Mouse (Mus musculus): ENCODE data around the gene Nck2.

The Nck2 gene

DNA sequence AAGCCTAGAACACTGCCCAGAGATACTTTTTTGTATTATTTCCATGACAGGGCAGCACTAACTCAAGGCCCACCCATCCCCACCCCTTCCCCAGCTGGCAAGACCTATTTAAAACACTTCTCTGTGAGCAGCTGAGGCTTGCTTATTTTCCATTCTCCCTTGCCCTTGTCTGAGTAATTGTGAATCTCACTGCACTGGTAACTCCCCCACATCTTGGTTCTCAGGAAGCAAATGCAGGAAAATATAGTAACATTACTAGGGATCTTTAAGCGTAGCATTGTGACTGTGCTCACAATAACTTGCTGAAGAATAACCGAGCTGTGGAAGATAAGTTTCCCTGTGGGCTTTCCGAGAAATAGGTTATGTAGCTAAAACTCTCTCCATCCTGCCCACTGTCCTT, 24.6 kb downstream of the Nck2 start:
- DNase-seq (ENCODE audit: low read depth, low spot score) = no peak

DNA sequence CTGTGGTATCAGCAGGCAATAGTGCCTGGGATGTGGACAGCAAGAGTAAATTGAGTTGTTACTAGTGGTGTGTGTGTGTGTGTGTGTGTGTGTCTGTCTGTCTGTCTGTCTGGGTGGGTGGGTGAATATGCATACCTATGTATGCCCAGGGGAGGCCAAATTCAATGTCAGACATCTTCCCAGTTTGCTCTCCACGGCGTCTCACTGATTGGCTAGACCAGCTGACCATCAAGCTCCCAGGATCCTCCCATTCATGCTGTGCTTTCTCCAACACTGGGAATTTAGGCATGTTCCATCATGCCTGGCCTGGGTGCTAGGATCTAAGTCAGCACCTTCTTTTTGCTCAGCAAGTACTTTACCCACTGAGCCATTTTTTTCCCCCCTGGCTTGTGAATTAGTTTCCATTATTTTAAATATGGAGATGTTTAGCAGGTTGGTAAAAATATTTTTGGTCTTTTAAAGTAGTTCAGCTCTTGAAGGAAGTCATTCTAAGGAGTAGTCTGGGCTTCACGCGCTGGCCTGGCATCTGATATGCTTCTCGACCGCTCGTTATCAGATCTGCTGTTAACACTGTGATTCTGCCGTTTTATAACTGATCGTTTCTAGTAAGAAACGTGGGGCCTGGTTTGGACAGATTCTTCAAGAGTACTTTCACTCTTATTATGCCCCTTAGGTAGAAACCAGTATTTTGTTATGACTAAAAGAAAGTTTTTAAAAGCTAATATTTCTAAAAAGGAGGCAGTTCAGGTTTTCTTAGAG, 26.2 kb downstream of the Nck2 start:
- no peak for DNase-seq (ENCODE audit: low read depth, low spot score)

DNA sequence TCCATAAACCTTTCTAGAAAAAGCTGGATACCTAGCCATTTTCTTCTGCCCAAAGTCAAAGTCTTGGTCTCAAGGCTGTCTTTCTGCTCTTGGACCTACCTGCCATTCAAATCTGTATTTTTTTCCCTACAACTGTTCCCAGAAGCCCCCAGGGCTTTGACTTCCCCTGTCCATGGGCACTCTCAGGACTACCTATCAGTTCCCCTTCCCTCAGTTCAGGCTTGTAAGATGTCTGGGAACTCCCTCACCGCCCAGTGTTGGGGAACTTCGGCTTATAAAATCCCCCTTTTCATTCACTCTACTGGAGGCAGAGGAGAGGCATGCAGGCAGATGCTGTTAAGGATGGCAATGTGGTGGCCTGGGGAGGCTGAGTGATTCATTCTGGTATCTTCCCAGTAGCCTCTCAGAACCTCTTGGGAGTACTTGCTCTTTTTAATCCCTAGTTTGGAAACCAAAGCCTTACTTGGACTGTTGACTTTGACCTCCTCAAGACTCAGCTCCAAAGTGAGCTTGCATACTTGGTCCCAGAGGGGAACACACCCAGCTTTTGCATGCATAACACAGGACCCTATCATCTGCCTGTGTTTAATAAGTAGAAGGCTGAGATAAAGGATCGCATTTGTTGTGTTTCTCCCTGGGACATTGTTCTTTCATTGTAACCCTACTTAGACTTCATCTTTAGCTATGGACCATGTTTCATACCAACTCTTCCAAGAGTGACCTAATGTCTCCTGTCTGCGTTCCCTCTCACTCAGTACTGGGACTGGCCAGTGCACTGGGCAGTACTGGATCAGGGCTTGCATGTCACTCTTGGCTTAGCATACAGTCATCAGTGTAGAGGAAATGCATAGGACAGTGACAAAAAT, 27.0 kb downstream of the Nck2 start:
- no peak for DNase-seq (ENCODE audit: low read depth, low spot score)

DNA sequence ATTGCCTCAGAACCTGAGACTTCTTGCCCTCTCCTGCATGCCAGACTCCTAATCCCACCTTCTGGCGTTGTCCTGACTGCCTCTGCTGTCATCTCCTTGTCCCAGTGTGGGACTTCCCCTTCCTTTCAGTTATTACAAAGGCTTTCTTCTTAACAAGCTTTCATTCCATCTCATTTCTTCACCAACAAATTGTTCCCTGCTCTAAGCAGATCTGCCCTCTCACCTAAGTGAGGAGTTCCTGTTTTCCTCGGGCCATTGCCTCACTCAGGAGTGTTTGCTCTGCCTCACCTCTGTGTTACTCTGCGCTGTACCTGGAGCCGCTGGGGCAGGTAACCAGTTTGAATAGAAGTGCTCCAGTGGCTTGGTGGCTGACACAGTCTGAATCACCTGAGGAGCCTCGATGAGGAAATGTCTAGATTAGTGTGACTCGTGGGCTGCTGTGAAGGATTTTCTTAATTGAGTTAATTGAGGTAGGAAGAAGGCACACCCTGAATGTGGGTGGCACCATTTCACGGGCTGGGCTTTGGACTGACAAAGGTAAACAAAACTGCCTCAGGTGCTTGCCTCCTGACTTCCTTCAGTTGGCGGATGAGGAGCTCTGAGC, 27.8 kb downstream of the Nck2 start:
- no peak for DNase-seq (ENCODE audit: low read depth, low spot score)

DNA sequence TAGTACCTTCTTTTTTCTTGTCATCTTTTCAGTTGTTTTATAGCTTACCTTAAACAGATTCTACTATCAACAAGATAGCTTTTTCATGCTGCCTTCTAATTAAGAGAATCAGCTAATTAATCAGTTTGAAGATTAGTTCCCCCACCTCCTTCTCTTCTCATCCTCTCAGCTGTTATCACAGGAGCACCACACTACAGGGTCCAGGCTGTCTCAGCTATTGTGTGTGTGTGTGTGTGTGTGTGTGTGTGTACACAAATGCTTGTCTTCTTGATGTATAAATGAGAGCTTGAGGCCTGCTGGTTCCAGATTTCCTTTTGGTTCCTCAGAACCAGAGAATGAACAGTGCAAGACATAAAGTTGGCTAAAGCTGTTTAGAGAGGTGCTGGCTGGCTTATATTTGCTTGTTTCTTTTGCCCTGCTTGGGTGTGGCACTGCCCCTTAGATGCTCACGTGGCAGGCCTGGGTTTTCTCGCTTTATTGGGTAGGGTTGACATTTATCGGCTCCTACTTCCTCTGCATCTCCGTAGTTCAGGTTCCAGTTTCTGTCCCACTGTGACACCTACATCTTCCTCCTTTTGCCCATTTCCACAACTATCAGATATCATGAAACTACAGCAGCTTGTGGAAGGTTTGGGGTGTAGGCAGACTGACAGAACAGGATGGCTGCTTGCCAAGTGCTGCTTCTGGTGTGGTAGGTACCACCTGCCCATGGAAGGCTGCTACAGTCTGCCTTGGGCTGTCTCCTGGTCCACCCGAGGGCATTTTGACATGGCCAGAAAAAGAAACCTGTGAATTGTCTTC, 29.6 kb downstream of the Nck2 start:
- DNase-seq (ENCODE audit: low read depth, low spot score) = no peak

DNA sequence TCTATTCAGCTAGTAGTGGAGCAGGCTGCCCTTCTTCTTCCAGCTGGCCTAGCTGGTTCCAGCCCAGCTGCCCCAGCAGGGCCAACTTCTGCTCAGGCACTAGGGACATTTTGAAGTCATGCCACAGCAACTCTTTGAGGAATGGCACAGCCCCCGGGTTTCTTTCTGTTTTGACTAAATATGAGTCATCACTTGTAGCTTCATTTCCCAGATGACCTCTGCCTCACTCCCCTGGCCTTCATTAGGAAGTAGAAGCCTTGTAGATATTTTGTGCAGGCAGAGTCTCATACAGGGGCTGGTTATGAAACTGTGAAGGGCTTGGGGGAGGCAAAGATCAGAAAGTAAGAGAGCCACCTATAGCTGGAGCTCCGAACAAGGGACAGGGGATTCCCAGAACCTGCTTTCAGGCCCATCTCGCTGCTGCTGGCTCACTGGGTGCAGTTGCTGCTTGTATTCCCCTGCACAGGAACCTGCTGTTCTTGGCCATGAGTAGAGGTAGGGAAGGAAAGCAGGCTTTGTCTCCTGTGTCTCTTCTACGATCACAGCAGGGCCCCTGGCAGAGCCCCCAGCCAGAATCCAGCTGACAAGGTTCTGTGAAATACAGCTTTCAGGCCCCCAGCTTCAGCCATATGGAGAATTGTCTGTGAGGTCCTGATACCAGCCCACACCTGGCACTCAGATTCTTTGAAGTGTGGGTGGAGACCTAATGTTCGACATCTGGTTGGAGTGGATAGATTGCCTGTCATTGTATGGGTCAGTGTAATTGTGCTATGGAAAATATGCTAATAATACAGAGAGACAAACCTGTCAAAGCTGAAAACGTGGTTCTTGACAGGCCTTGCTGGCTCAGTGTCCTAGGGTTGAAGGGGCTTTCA, 30.4 kb downstream of the Nck2 start:
- no peak for DNase-seq (ENCODE audit: low read depth, low spot score)

DNA sequence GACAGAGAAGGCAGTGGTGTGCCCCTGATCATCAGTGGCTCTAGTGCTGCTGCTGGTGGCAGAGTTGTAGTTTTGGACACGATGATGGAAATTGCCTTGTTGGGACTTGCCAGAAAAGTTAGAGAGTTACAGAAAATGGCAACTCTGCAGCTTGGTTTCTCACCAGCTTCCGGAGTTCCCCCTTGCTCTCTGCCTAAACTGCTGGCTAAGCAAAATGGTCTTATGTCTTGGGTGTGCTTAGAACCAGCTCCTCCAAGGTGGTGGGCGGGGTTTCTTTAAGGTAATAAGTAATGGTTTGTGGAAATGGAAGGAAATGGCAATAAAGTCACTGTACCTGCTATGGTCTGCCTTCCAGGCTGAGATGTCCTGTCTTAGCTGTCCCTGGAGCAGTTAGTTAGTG, 33.6 kb downstream of the Nck2 start:
- no peak for DNase-seq (ENCODE audit: low read depth, low spot score)

DNA sequence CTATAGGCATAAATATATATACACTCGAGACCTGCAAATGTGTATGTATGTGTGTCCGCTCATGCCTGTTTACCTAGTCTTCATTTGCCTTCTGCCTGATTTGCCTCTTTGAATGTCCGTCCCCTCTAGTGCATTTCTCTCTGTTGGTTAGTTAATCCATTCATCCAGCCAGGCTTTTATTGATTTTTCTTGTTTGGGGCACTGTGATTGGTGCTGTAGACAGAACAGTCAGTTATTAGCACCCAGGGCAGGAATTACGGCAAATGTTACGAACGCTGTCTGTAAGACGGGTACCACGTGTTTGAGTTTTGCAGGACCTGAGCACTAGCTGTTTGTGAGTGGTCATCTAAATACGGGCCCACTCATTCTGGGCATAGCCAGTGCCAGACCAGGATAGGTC, 40.8 kb downstream of the Nck2 start:
- DNase-seq (ENCODE audit: low read depth, low spot score) = no peak

DNA sequence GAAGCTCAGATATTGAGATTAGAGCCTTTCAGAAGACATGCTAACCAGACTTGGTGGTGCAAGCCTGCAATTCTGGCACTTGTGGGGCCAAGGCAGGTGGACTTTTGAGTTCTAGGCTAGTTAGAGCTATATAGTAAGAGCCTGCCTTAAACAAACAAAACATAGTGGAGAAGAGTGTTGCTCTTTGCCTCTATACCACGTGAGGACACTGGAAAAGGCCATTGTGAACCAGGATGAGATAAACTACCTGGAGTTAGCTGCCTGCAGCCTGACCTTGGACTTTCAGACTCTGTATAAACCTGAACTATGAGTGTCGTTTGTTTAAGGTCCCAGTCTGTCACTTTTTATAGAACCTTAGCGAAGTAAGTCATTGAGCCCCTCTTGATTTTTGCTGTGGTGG, 42.1 kb downstream of the Nck2 start:
- no peak for DNase-seq (ENCODE audit: low read depth, low spot score)

DNA sequence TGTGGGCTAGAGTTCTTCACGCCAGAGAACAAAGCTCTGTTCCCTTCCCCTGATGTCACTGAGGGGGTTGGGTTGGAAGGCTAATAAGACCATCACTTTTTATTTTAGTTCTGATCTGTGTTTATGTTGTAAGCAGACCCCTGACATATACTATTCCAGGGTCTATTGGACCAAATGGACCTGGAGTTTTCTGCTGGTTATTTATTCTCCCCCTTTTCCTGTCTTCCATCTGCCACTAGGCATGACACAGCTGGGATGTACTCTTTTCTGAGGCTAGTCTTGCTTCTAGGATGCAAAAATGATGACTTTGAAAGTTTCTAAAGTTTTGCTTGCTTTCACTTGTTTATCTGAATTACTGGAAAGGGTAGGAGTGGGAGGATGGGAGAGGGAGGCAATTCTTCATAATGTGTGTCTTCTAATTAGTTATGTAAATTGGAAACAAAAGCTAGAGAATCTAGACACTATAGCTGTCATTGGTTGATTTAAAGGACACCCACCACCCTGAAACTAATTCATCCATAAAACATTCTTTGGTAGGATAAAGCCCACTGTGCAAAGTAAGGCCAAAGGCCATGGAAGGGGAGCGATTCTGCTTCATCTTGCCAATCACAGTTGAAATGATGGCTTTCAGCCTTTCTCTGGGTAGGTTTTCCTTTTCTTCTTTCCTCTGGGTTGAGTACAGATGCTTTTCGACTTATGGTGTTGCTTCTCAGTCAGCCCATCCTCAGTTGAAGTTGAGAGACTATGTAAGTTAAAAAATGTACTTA, 42.8 kb downstream of the Nck2 start:
- DNase-seq (ENCODE audit: low read depth, low spot score) = no peak

DNA sequence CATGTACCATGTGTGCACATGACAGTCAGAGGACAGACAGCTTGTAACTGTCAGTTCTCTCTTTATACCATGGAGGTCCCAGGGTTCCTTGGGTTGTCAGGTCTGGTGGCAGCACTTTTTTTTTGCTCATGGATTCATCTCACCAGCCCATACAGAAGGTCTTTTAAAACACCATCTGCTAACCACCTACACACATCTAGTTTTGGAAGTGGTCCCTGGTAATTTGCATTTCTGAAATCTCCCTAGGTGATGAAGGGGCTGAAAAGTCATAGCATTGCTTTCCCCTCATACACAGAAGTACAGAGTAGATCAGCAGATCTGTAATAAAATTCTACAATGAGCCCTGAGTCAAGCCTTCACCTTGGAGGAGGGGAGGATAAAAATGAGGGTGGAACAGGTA, 44.9 kb downstream of the Nck2 start:
- DNase-seq (ENCODE audit: low read depth, low spot score) = no peak

DNA sequence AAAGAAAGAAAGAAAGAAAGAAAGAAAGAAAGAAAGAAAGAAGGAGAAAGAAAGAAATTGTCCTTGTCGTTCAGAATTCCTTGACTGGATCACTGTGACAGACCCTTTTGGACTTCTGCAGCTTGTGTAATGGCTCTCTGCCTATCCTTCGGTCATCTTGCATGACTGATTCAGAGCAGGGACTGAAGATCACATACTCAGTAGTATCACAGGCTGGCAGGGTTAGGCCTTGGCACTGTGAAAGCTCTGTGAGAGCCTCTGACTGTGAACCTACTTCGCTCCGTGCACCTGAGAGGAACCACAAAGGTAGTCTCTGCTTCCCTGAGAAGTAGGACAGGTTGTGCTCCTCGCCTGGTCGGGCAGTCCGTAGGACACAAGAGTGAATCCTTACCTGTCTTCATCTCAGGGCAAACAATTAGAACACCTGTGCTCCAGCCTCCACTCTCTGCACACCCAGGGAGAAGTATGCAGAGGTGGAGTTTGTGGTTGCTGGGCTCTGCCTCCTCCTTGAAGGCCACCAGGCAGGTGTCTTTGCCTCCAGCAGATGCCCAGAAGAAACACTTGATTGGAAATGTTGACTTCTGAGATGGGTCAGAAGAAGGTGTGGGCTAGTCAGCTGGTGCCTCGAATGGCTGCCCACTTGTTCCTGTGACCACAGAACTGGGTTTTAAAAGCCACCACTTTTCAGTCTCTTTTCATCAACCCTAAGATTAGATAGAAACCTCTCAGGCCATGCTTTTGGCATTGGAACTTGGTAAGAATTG, 47.3 kb downstream of the Nck2 start:
- DNase-seq (ENCODE audit: low read depth, low spot score) = no peak

DNA sequence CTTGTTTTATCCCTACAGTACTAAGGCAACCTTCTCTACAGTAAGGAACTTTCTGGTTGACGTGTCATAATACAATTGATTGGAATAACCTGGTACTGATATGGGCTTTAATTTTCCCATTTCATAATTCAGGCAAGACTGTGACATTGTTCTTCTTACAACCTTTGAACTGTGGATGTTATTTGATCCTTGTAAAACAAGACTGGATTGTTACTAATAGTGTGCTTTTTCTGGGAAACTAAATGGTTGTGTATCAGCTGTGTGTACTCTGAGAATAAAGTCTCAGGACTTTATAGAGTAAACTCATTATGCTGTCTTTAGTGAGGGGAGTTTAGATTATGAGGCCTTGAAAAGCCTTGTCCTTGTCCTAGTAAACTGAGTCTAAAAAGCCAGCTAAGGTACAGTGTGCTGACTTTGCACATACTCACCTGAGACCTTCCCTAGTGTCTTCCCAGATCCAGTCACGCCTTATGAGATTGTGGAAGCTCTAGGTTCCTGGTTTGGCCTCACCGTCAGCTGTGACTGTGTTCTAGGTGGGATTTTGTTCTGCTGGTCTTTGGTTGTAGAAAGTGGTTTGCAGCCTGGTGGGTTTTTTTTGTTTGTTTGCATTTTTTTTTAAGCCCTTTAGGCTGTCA, 48.5 kb downstream of the Nck2 start:
- no peak for DNase-seq (ENCODE audit: low read depth, low spot score)

DNA sequence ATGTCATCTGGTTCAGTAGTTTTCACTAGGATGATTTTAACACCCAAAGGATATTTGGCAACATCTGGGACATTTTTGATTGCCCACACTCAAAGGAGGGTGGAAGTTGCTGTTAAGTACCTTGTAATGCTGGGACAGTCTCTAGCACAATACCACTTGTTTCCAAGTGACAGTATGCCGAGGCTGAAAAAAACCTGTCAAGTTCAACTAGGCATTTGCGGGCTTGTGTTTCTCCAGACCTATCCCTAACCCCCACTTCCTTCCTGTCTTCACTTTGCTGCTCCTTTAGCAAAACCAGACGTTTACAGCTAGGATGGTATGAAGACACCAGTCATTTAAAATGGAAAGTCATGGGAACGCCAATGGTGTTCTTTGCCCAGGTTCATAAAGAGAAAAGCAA, 51.7 kb downstream of the Nck2 start:
- DNase-seq (ENCODE audit: low read depth, low spot score) = no peak

DNA sequence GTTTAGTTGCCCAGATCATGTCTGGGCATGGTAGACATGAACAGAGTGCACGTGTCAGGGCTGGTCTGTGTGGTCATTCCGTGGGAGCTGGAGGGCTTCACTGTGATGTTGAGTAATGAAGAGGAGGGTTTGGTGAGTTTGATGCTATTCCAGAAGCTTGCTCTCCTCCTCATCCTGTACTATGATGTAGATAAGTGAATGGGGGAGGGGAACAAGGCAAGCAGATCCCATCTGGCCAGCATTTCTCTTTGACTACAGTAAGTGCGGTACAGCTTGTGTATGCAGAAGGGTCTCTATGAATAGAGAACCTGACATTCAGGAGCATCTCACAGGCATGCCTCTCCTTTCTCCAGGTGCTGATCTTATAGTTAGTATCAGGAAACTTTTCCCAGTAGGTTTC, 52.6 kb downstream of the Nck2 start:
- no peak for DNase-seq (ENCODE audit: low read depth, low spot score)

DNA sequence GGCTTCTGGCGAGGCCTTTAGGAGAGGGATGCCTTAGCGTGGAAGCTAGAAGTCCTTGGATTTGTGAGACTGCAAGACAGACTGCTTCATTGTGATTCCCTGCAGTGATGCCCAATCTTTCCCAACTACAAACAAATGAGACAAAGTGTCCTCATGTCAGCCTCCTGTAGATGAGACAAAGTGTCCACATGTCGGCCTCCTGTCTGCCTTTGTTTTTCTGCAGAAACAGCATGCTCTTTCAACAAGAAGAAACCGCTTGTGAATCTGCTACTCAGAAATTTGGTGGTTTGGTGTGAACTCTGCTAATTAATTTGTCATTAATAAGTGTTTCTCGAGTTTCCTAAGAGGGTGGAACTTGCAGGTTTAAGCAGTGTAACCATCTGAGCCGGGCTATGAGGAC, 53.6 kb downstream of the Nck2 start:
- no peak for DNase-seq (ENCODE audit: low read depth, low spot score)

DNA sequence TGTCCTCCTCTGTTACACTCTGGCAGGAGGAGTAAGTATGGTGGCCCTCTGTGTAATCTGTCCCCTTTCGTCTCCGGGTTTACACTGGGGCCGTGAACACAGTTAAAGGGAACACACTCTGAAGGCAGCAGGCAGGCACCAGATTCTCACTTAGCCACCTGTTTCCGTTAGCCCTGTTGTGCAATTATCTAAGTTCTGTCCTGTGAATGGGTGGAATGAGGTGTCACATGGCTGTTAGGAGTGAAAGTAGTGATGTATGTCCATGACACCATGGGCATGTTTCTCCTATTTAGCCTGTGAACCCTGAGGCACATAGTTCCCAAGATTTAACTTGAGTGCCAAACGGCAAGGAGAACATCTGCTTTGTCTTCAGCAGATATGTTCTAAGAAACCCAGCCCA, 55.7 kb downstream of the Nck2 start:
- no peak for DNase-seq (ENCODE audit: low read depth, low spot score)

DNA sequence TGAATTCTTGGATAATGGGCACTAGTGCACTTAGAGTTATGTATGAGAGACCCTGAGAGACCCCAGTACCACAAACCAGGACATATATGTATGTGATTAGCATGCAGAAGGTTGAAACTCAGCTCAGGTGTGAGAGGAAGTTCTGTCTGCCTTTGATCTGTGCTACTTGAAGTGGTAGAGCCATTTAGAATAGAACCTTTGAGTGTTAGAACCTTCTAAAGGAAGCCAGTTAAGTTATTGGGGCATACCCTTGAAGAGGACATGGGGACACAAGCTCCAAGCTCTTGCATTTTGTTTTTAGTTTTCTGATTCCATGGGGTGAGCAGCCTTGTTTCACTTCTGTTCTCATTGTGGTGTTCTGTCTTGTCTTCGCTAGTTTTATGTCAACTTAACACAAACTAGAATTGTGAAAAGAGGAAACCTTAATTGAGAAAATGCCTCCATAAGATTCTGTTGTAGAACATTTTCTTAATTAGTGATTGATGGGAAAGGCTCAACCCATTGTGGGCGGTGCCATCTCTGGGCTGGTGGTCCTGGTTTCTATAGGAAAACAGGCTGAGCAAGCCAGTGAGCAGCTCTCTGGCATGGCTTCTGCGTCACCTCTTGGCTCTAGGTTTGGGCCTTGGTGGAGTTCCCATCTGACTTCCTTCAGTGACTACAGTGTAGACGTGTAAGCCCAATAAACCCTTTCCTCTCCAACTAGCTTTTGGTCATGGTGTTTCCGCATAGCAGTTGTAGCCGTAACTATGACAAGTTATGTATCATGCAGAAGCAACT, 57.0 kb downstream of the Nck2 start:
- no peak for DNase-seq (ENCODE audit: low read depth, low spot score)
